Mouse (Mus musculus): Measurements from ENCODE around the gene Tenm4. TPM values are rescaled to one million over a fixed set of nuclear protein-coding genes. Genes with fewer than 3 reads are reported as not detected.

Gene Tenm4
- total and polyA plus RNA-seq, 3 experiments = 9.2 to 15.2 TPM; not detected in 1

GRCm38 (mm10) chr7:96568034-96568433 is 397.0 kb downstream of the Tenm4 start:
- no peak overlapping the region for H3K27ac ChIP-seq (ENCODE audit: control insufficient read depth, low read depth, low read length)
- no peak for TF ChIP-seq CHD1 (IDR thresholded peaks at IDR 0.05; ENCODE audit: low read depth, low read length)
- TF ChIP-seq RCOR1 (IDR thresholded peaks at IDR 0.05; ENCODE audit: low read depth, low read length) = no peak
- TF ChIP-seq MEF2A (IDR thresholded peaks at IDR 0.05; ENCODE audit: extremely low read depth, insufficient replicate concordance, low read depth, low read length, poor library complexity, severe bottlenecking) = no peak
- TF ChIP-seq ZMIZ1 (IDR thresholded peaks at IDR 0.05; ENCODE audit: low read depth, low read length) = no peak
- no peak for TF ChIP-seq MAFK (IDR thresholded peaks at IDR 0.05; ENCODE audit: borderline replicate concordance, low read depth, low read length)
- TF ChIP-seq USF1 (IDR thresholded peaks at IDR 0.05; ENCODE audit: low read depth, low read length) = no peak
- no peak for TF ChIP-seq BHLHE40 (IDR thresholded peaks at IDR 0.05; ENCODE audit: borderline replicate concordance, low read depth, low read length)
- TF ChIP-seq RAD21 (IDR thresholded peaks at IDR 0.05; ENCODE audit: low read depth, low read length) = no peak
- TF ChIP-seq ZNF384 (IDR thresholded peaks at IDR 0.05; ENCODE audit: low read depth, low read length) = no peak
- no peak for TF ChIP-seq TCF12 (IDR thresholded peaks at IDR 0.05; ENCODE audit: low read depth, low read length)
- no peak for TF ChIP-seq MAX (IDR thresholded peaks at IDR 0.05; ENCODE audit: low read length)
- no peak for TF ChIP-seq MYB (IDR thresholded peaks at IDR 0.05; ENCODE audit: low read depth, low read length)
- no peak for TF ChIP-seq ZC3H11A (IDR thresholded peaks at IDR 0.05; ENCODE audit: low read depth, low read length)
- TF ChIP-seq POLR2AphosphoS5 (IDR thresholded peaks at IDR 0.05; ENCODE audit: borderline replicate concordance, low read depth, low read length) = no peak
- no peak for TF ChIP-seq EP300 (IDR thresholded peaks at IDR 0.05; ENCODE audit: low read depth in 1 of 2, low read length in 2 of 2)
- TF ChIP-seq SIN3A (IDR thresholded peaks at IDR 0.05; ENCODE audit: low read length) = no peak
- no peak for TF ChIP-seq NELFE (IDR thresholded peaks at IDR 0.05; ENCODE audit: low read depth, low read length)
- no peak for TF ChIP-seq SMC3 (IDR thresholded peaks at IDR 0.05; ENCODE audit: low read depth, low read length)
- no peak for TF ChIP-seq CHD2 (IDR thresholded peaks at IDR 0.05; ENCODE audit: low read length)
- H3K4me1 ChIP-seq (ENCODE audit: control insufficient read depth in 1 of 2, insufficient read depth in 2 of 2, low read length in 2 of 2) = no peaks in the 10 kb centered on the region
- H3K36me3 ChIP-seq (ENCODE audit: control insufficient read depth in 1 of 2, insufficient read depth in 2 of 2, low read length in 2 of 2) = no peaks in the 10 kb centered on the region
- no peak overlapping the region for H3K9ac ChIP-seq (ENCODE audit: control insufficient read depth, low read depth, low read length, poor library complexity, severe bottlenecking)
- H3K27me3 ChIP-seq (ENCODE audit: control insufficient read depth in 1 of 2, insufficient read depth in 2 of 2, low read length in 2 of 2) = peaks cover 0 to 2% of the 10 kb centered on the region in 2 experiments; a peak in 1 of 4 replicates
- no peaks in the 10 kb centered on the region for H3K79me2 ChIP-seq (ENCODE audit: control insufficient read depth, insufficient read depth, low read length, poor library complexity)
- no peak overlapping the region for H3K4me3 ChIP-seq (ENCODE audit: control insufficient read depth in 1 of 2, insufficient read depth in 1 of 2, low read depth in 2 of 2, low read length in 2 of 2)
- DNase-seq (ENCODE audit: low read depth, low spot score) = no peak
- H3K9me3 ChIP-seq (replicated peaks; ENCODE audit: insufficient read depth, low read length) = no peaks in the 10 kb centered on the region

GRCm38 (mm10) chr7:96570965-96571364 is 399.9 kb downstream of the Tenm4 start:
- no peak overlapping the region for H3K27ac ChIP-seq (ENCODE audit: control insufficient read depth, low read depth, low read length)
- H3K9me3 ChIP-seq (replicated peaks; ENCODE audit: insufficient read depth, low read length) = no peaks in the 10 kb centered on the region
- DNase-seq (ENCODE audit: low read depth, low spot score) = no peak
- H3K4me3 ChIP-seq (ENCODE audit: control insufficient read depth in 1 of 2, insufficient read depth in 1 of 2, low read depth in 2 of 2, low read length in 2 of 2) = no peak overlapping the region
- TF ChIP-seq ZKSCAN1 (IDR thresholded peaks at IDR 0.05; ENCODE audit: low read depth, low read length) (no peak), POLR2A (IDR thresholded peaks at IDR 0.05; ENCODE audit: control insufficient read depth in 1 of 2, insufficient read depth in 1 of 2, low read depth in 1 of 2, low read length in 2 of 2, poor library complexity in 1 of 2) (no peak), CTCF (IDR thresholded peaks at IDR 0.05 in 2 of 3, conservative IDR thresholded peaks at IDR 0.05 in 1 of 3; ENCODE audit: control insufficient read depth in 1 of 3, insufficient read depth in 1 of 3, low read depth in 2 of 3, low read length in 3 of 3, poor library complexity in 1 of 3, severe bottlenecking in 1 of 3) (no peak), TCF12 (IDR thresholded peaks at IDR 0.05; ENCODE audit: low read depth, low read length) (no peak), NRF1 (IDR thresholded peaks at IDR 0.05; ENCODE audit: insufficient read depth, low read depth, low read length, poor library complexity, severe bottlenecking) (no peak), ETS1 (IDR thresholded peaks at IDR 0.05; ENCODE audit: low read depth, low read length) (no peak), ZMIZ1 (IDR thresholded peaks at IDR 0.05; ENCODE audit: low read depth, low read length) (no peak), EP300 (IDR thresholded peaks at IDR 0.05; ENCODE audit: low read depth in 1 of 2, low read length in 2 of 2) (no peak), CHD2 (IDR thresholded peaks at IDR 0.05; ENCODE audit: low read length) (no peak), GABPA (IDR thresholded peaks at IDR 0.05; ENCODE audit: low read depth, low read length) (no peak)
- no peak overlapping the region for H3K9ac ChIP-seq (ENCODE audit: control insufficient read depth, low read depth, low read length, poor library complexity, severe bottlenecking)
- H3K4me1 ChIP-seq (ENCODE audit: control insufficient read depth in 1 of 2, insufficient read depth in 2 of 2, low read length in 2 of 2) = no peaks in the 10 kb centered on the region
- no peaks in the 10 kb centered on the region for H3K79me2 ChIP-seq (ENCODE audit: control insufficient read depth, insufficient read depth, low read length, poor library complexity)
- no peaks in the 10 kb centered on the region for H3K36me3 ChIP-seq (ENCODE audit: control insufficient read depth in 1 of 2, insufficient read depth in 2 of 2, low read length in 2 of 2)
- 0 out of 4 replicates have a peak, but pooled peaks cover 0 to 2% of the 10 kb centered on the region in 2 experiments for H3K27me3 ChIP-seq (ENCODE audit: control insufficient read depth in 1 of 2, insufficient read depth in 2 of 2, low read length in 2 of 2)
